Mouse (Mus musculus): ENCODE data around the gene Adcy10.
A peak's percentile ranks its signal among the peaks of the same experiment; 100 is the strongest.

Gene Adcy10

DNA sequence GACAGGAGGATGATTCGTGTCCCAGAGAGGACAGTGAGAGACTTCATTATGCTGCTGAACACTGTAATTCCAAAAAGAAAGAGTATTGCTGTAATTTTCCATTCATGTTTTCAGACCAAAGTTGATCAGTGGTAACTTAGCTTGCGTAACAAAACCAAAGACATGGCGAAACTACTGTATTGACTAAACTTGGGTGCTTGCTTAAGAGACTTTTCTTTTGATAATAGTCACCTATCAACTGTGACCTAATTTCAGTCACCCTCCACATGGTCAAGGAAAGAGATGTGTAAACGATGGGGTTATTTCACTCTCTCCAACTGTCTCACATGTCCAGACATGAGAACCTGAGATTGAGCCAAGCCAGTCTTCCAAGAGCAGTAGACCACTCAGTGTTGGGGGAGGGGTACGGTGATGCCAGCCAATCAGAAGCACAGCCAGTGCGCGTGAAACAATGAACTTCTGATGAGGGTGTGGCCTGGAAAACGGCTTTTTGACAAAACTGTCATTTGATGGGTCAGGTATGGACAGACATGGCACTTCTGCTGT, at the start of gene Adcy10:
Gene Adcy10 (plus strand): TSS at position 496 of the 546 bp plus-strand sequence.
- DNase-seq (ENCODE audit: low read depth) = no peak

DNA sequence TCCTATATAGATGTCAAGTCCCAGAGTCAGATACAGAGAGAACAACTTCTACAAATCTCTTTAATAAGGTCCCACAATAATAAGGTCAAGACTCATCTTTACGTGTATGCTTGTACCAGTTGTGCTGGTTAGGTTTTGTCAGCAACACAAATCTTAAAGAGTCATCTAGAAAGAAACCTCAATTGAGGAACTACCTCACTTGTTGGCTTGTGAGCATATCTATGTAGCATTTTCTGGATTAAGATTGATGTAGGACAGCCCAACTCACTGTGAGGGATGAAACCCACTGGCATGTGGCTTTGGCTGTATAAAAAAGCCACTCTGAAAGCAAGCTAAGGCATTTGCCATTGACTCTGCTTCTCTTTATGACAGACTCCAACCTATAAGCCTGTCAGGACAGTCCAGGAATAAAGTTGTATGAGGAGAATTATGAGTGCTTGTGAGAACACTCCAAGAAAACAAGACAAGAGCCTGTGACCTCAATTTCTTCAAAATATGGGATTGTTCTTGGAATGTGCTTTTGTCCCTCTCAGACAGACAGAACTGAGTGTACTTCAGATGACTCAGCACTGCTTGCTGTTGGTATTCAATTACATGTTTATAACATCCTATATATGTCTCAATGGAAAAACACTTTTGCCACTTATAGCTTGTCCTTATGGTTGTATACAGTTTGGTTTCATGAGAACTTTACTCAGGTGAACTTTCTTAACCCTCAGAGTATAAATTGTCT, 46.5 kb upstream of the Adcy10 start:
- no peak for DNase-seq (ENCODE audit: low read depth)

DNA sequence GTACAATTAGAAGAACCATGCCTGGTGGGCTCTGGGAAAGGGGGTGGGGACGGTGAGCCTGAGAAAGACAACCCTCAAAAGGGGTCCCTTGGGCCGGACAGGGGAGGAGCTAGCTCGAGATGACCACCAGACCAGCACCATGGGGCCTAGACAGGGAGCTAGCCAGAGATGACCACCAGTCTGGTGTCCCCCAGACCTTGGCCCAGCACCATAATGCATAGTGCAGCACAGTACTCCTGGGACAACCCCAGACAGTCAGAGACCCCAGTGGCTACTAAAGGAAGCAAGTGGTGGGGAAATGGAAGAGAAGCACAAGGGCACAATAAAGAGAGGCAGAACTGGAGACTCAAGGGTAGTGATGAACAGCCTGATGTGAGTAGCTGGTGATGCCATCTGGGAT, 44.2 kb upstream of the Adcy10 start:
- no peak for DNase-seq (ENCODE audit: low read depth)

DNA sequence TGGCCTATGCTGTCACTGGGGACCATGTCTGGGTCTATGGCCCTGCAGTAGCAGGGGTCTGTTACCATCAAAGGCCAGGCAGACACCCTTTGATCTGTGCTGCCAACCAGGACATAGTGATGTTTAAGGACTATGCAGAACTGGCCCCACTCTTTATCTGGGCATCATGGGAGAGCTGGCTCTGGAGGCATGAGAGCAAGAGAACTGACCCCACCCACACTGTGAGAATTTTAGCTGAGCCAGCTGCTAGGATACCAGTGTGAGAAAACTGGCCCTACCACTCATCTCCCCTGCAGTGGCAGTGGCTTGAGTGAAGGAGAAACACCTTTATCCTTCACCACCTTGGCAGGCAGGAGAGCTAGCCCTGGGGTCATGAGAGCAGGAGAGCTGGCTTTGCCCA, 43.8 kb upstream of the Adcy10 start:
- DNase-seq (ENCODE audit: low read depth) = no peak

DNA sequence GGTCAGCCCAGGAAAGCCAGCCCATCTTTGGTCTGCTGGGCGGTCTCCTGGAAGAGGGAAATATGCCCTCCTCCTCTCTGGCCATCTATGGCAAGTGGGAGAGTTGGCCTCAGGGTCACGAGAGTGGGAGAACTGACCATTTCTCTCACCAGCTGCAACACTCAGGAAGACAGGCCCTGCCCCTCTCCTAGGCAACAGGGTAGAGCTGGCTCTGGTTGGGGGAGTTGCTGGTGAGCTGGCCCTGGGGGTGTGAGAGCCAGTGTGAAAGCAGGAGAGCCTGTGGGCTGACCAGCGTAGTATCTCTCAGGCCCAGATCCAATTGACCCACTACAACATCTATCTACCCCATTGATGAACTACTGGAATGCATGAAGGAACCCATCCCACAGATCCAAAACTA, 43.3 kb upstream of the Adcy10 start:
- DNase-seq (ENCODE audit: low read depth) = no peak

DNA sequence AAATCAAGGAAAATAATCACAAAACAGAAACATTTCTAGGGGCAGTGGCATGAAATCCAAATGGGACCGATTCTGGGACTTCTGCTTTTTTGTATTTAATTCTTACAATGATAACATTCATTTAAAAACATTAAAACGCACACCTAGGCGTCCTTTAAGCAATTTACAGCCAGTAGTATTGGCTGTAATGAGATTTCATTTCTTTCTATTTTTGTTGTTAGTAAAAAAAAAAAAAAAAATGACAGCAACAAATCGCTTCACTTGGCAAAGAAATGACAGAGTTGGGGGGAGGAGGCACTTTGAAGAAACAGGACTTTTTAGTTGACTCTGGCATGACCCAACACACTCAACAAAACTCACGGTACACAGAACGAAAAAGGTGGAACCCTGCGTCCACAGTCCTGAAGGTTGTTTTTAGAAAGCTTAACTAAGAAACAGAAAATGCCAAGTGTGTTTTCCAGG, 25.9 kb upstream of the Adcy10 start:
- DNase-seq (ENCODE audit: low read depth) = peak; percentile 18

DNA sequence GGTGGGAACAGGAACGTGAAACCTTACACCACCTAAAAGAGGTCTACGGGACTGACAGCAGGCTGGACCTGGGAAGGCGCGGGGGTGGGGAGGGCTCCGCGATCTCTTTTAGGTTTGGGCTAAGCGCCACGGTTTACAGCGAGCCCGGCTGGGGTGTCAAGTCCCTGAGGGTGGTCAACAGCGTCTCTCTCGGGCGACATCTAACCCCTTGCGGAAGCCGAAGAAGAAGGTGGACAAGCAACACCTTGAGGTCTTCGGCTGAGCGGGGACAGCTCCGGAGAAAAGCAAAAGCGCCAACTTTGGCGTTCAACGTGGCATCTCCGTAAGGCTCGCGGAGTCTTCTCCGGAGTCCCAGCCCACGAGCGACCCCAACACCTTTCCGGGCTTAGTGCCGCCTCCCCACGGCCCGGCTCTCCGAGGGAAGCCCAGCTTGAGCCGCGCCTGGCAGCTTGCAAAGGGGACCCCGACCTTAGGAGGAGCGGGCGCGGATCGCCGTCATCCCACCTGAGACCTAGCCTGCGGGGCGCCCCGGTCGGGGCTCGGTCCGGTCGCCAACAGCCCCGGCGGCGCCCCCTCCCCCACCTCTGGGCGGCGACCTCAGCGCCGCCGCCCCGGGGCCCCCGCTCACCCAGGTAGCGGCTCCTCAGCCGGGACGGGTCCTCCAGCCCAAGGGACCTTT, 25.3 kb upstream of the Adcy10 start:
- DNase-seq (ENCODE audit: low read depth) = no peak

DNA sequence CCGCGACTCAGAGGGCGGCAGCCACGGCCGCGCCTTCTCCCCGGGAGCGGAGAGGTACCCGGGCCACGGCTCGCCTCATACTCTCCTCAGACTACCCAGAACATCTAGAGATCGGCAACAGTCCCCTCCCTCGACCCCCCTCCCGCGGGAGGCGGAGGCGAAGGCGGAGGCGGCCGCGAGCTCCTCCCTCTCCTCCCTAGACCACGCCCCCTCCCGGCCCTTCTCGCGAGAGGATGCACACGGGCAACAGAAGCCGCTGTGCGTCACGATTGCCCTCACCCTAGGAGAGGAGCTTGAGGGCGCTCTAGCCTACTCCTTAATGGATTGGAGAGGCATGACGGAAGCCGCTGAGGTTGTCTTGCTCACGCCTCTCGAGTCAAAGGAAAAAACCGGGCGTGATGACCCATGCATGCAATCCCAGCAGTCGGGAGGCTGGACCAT, 24.6 kb upstream of the Adcy10 start, which contains the start of the genes Dcaf6 and Mpc2:
Gene Dcaf6 (minus strand): TSS at position 116 of the 441 bp plus-strand sequence.
Gene Mpc2 (plus strand): TSS at position 278 of the 441 bp plus-strand sequence.
- DNase-seq (ENCODE audit: low read depth) = peak; percentile 96

DNA sequence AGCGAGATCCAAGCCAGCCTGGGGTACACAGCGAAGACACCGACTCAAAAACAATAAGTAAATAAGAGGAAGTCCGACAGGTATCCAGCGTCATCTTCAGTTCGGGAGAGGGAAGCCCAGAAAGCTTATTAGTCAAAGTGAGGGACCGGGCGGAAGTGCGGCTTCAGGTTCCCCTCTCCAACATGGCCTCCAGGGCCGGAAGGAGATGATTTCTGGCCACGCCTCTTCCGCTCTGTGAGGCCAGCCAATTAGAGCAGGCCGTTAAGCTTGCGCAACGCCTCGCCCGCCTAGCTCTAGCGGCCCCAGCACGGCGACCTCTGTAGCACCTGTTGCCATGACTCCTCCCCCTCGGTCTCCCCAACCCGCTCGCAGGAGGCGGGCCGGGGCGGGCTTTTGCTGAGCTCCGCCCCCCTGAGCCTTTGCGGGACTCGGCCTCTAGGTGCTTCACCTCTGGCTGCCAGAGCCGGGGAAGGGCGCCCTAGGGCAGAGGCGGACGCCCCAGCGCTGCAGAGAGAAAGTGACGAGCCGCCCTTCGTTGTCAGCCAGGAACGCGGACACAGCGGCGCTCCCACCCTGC, 24.1 kb upstream of the Adcy10 start:
- peak; percentile 99 for DNase-seq (ENCODE audit: low read depth)

DNA sequence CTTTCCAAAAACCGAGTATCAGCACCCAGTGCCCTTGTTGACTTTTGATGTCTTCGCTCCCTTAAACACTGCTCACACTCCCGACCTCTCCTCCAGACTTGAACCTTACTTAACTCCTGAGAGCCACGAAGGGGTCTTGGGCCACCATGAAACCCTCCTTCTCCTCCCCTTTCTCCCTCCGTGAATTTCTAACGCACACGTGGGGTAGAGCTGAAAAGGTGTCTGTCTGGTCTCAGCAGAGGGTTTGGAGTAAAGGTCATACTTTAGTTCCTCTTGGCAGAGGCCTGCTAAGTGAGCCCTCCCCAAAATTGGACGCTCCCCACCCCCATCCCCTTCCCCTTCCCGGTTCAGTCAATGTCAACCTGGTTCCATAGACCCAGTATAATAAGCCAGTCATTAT, 23.3 kb upstream of the Adcy10 start:
- no peak for DNase-seq (ENCODE audit: low read depth)

DNA sequence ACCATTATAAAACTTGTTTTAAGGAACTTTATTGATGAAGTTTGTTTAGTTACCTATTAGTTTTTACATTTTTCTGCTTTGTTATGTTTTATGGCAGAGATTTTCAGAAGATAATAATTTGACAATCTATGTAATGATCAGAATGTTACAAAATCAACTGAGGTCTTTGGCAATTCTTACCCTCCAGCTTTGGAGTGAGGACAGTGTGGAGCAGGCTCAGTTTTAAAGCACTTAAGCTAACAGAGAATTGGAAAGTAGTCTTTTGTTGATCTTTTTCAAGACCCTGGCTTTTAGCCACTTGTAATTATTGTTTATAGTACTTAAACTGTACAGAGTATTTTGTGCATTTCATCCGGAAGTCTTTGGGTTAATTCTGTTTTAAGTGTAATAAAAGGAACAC, 22.1 kb upstream of the Adcy10 start:
- DNase-seq (ENCODE audit: low read depth) = no peak

DNA sequence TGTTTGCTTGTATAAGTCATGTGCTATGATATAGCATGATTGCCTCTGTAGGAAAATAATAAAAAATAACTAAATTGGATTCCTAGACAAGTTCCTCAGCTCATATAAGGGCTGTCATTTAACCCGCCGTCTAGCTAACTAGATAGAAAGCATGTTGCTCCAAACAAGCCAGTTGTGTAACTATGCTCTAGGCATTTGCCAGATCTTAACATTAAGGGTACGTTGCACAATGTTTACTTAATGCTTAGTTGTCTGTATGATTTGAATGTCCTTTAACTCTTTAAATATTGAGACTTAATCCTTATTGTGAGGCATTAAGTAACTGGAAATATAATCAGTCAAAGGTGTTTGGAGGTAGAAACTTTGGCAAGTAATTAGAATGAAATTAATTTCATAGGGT, 20.4 kb upstream of the Adcy10 start:
- DNase-seq (ENCODE audit: low read depth) = no peak

DNA sequence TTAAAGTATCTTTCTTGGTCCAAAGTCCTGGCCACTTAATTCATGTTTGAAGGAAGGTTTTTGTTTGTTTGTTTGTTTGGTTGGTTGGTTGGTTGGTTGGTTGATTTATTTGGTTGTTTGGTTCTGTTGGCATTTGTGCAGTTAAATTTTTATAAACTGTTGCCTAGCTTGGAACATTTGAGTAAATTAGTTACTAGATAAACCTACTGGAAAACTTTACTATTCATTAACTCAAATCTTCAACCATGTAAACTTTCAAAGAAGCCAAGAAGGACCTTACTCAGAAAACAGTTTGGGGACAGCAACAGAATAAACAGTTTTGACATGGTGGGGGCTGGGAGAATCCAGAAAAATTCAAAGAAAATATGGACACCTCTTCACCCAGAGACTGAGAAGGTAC, 16.0 kb upstream of the Adcy10 start:
- no peak for DNase-seq (ENCODE audit: low read depth)

DNA sequence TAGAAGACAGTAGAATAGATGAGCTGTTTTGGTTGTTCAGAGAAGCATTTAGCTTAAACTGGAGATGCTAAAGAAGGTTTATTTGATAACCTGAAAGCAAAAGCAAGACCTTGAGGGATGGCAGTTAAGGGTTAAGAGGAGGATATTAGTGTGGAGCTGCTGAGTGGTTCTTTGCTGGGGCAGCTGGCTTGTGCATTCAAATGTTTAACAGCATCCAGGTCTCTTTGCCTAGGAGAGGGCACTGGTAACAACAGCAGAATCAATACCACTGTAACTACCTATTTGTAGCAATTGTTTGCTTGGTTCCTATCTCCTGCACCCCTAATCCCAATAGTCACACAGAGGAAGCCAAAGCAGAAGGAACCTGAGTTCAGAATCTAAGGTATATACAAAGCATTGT, 15.3 kb upstream of the Adcy10 start:
- no peak for DNase-seq (ENCODE audit: low read depth)

DNA sequence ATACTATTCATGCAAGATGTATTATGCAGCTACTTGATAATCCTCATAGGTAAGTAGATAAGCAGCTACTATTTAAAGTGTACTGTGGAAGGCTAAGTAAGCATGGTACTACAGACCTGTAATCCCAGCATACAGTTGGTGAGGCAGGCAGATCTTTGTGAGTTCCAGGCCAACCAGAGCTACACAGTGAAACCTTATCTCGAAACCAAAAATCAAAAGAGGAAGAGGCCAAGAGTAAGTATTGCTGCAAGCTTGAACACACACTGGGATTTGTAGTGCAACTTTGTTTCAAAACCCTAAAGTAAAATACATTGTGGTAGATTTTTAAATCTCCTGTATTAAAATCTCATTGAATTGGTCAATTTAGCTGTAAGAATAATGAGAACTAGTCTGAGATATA, 13.5 kb upstream of the Adcy10 start:
- DNase-seq (ENCODE audit: low read depth) = no peak

DNA sequence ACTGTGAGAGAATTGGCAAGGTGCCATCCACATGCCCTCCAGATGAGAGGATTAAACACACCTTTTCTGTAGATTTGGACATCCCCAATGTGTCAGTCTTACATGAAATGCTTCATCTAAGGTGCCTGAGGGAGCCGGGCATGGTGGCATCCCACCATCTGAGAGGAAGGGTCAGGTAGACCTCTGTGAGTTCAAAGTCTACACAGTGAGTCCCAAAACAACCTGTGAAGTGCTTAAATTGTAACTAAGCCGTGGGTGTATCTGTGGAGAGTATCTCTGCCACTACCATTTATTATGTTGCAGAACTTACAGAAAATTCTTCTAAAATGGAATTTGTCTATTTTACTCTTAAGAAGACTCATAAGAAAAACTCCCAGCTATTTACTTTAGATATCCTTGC, 1.1 kb downstream of the Adcy10 start:
- DNase-seq (ENCODE audit: low read depth) = no peak

DNA sequence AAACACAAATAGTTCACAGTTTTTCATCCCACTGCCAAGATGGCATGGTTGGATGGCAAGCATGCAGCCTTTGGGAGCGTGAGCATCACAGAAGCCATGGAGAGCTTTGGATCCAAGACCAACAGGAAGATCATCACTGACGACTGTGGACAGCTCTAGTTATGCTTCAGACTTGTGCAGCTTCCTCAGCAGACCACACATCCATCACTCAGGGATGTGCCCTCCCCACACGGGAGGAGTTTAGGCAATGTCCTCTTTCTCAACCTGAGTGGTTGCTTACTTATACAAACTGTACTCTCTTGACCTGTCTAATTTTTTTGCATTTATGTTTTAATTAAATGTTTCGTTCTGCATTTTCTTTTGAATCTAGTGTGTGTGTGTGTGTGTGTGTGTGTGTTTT, 4.2 kb downstream of the Adcy10 start:
- no peak for DNase-seq (ENCODE audit: low read depth)

DNA sequence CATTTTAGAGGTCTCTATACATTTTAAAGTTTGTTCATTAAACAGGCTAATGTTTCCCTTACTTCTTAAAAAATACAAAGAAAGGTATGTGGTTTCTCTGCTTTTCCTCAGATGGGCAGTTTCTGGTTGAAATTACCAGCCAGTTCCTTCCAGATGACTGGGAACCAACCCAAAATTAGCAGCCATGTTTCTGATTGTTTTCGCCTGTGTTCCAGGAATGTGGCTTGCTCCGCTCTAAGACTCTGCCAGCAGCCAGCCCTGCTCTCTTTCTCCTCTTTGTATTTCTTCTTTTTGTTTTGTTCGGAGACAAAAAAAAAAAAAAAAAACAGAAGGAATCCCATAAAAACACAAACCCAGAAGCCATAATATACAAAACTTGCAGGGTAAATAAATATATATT, 13.9 kb downstream of the Adcy10 start:
- no peak for DNase-seq (ENCODE audit: low read depth)

DNA sequence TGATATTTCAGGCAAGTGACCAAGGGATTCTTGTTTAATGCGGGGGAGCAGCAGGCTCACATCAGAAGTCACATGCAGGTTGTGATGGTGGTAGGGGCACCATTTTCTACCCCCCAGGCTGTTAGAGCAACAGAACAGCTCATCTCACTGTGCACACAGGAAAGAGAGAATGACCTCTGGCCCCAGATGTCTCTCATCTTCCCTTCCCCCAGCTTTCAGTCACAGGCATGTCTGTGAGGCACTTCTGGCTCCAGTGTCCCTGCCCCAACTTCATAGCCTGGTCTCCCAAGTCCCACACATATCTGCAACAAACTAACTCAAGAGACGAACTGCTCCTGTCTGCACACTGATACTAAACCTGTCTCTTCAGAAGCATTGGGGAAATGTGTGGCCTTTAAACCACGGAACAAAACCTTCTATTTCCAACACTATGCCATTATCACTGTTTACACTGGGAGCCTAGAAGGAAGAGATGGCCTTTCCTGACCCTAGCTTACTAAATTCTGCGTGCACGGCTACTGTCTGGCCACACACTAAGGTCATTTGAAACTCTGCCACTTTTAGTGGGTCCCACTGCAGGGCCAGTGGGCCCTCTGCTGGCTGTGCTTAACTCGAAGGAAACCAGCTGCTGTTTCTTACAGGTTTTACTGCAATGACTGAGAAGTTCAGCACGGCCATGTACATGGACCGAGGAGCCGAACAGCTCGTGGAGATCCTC, 18.5 kb downstream of the Adcy10 start:
- DNase-seq (ENCODE audit: low read depth) = no peak

DNA sequence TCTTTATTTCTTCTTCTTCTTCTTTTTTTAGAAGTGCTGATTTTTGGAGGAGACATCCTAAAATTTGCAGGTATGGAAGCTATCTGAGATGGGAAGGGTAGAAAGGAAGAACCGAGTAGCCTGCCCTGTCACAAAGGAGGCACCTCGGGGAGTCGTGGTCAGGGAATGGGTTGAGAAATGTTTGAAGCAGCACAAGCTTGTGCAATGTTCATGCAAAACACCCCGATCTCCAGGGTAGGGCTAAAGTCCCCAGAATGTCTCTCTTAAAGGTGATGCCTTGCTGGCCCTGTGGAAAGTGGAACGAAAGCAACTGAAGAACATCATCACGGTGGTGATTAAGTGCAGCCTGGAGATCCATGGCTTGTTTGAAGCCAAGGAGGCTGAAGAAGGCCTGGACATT, 21.3 kb downstream of the Adcy10 start:
- no peak for DNase-seq (ENCODE audit: low read depth)

DNA sequence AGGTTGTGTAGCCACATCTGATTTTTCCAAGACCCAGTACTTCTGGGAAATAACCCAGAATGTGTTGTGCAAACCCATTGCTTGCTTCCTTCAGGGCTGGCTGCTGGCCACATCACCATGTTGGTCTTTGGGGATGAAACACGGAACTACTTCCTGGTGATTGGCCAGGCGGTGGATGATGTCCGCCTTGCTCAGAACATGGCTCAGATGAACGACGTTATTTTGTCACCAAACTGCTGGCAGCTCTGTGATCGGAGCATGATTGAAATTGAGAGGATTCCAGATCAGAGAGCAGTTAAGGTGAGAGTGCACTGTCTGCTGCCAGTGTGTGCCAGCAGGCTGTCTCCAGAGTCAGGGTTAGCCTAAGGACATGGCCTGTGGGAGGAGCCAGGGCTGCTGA, 25.2 kb downstream of the Adcy10 start:
- DNase-seq (ENCODE audit: low read depth) = no peak

DNA sequence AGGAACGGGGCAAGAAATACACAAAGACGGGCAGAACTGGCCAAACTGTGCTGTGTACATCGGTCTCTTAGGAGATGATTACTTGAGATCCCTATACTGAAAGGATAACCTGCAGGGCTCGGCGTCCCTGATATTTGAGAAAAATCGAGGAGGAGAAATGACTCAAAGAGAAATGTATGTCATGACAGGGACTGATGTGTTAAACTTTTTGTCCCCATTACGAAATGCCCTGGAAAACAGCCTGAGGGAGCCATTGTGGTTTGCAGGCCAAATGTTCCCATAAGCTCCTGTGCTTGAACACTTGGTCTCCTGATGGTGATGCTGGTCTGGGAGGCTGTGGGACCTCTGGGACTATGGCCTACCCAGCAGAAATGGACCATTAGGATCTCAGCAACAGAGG, 35.7 kb downstream of the Adcy10 start:
- no peak for DNase-seq (ENCODE audit: low read depth)

Measured in c-Kit-positive CD71-negative TER-119-negative erythroid progenitor cells, embryonic 14.5 days (primary cell).